Mouse (Mus musculus): ENCODE measurements around the gene Rasgef1b.

GRCm38 (mm10) chr5:99402297-99402696 is 326.6 kb downstream of the Rasgef1b start:
- no peak for TF ChIP-seq CTCF (IDR thresholded peaks at IDR 0.05; ENCODE audit: insufficient read depth, low read length)
- no peak for TF ChIP-seq POLR2A (IDR thresholded peaks at IDR 0.05; ENCODE audit: borderline replicate concordance, extremely low read depth, low read depth, low read length)
